Mouse (Mus musculus): ENCODE data around the gene Ptpa.

Ptpa gene

DNA sequence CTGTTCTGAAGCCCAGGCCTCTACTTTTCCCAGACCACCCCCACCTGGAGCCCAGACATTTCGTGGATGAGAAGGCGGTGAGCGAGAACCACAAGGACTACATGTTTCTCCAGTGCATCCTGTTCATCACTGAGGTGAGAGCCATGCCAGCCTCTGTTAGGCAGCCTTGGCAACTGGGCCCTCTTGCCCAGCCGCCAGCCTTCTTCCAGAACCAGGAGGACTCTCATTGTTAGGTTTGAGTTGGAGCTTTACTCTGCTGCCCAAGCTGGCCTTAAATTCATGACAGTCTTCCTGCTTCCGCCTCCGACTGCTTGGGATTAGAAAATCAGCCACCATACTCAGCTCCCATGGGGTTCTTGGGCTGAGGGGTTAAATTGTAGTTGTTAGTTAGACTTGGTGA is 23.8 kb downstream of the Ptpa start:
- DNase-seq, result no peak

GRCm38 (mm10) chr2:30440211-30440700 is 24.4 kb downstream of the Ptpa start:
- no peak for DNase-seq

DNA sequence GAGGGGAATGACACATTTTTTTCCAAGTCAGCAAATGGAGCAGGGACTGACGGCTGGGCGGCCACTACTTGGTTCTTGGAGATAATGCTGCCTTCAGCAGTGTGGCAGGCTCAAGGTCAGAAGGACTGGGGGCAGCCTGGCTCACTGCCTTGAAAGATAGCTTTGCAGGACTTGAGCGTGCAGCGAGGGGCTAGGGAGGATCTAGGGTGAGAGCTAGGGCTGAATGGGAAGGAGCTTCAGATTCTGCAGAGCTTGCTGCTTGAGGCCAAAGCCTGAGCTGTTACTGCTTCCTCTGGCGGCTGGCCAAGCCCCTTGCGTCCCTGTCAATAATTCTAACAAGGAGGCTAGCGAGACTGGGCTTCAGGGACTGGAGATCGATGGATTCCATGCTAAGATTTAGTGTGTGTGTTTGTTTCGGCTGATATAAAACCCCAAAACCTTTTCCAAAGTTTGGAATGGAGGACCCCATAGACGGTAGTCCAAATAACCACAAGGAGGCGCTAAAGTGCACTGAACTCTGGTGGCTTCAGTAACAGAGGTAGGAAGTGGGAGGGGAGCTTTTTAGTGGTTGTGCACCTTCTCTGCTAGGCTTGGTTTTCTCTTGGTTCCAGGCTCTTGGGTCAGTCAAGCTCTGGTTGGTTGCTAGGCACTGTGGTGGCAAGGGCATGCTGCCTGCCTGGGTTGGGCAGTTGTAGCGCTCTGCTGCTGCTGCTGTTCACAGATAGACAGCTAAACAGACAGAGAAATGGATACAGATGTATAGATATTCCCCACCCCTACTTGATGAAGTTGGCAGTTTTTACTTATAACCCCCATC is 25.1 kb downstream of the Ptpa start:
- DNase-seq, result peak; percentile 73 to 91

GRCm38 (mm10) chr2:30441518-30442497 is 26.0 kb downstream of the Ptpa start:
- DNase-seq, result peak; percentile 72 to 76

DNA sequence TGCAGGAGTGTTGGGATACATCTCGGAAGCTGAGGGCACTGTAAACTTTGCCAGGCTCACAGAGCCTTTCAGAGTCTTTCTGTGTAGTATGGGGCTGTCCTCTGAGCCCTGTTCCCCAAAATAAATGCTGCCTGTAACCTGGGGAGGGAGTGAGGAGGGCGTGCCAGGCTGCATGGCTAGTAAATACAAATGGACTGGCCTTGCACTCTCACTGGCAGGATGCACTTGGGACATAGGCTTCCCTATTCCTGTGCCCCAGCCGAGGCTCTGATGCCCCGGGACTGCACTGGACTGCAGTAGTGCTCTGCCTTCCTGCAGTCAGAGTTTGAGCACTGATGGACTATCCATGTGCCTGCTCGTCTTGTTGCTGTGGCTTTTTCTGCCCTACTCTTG is 26.7 kb downstream of the Ptpa start:
- no peak for DNase-seq

- no peak for DNase-seq
These were observed 27.4 kb downstream of the Ptpa start for GRCm38 (mm10) chr2:30443281-30443680.

- DNase-seq, result no peak
These were observed 28.2 kb downstream of the Ptpa start for GRCm38 (mm10) chr2:30444006-30444405.

DNA sequence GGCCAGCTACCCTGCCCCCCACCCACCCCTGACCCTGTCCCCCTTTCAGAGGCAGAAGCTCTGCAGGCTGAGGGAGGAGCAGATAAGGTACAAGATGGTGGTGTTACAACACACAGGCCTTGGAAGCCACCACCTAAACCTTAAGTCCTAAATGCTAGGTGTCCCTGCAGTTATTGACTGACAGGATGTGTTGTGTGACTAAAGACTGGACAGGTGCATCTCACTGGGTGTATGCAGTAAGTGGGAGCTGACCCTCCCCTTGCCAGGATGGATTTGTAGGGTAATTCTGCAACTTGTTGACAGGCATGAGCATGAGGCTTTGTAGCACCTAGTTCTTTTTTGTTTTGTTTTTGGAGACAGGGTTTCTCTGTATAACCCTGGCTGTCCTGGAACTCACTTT is 28.6 kb downstream of the Ptpa start:
- no peak for DNase-seq

DNA sequence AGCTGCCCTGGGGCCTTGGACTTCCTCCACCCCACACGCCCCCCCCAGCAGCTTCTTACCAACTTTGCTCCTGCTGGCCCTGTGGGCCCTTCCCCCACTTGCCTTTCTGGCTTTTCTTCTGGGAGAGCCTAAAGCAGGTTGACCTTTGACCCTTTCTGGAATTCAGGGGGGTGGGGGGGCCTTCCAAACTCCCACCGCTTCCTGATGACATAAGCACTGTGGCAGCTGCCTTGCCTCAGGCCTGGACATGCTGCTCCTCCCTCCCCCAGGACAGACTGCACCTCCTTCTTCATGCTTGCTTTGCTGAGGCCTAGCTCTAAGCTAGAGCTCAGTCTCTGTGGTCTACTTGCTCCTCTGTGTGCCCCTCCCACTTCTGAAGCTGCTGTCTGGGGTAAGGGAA is 29.5 kb downstream of the Ptpa start:
- DNase-seq, result no peak

DNA sequence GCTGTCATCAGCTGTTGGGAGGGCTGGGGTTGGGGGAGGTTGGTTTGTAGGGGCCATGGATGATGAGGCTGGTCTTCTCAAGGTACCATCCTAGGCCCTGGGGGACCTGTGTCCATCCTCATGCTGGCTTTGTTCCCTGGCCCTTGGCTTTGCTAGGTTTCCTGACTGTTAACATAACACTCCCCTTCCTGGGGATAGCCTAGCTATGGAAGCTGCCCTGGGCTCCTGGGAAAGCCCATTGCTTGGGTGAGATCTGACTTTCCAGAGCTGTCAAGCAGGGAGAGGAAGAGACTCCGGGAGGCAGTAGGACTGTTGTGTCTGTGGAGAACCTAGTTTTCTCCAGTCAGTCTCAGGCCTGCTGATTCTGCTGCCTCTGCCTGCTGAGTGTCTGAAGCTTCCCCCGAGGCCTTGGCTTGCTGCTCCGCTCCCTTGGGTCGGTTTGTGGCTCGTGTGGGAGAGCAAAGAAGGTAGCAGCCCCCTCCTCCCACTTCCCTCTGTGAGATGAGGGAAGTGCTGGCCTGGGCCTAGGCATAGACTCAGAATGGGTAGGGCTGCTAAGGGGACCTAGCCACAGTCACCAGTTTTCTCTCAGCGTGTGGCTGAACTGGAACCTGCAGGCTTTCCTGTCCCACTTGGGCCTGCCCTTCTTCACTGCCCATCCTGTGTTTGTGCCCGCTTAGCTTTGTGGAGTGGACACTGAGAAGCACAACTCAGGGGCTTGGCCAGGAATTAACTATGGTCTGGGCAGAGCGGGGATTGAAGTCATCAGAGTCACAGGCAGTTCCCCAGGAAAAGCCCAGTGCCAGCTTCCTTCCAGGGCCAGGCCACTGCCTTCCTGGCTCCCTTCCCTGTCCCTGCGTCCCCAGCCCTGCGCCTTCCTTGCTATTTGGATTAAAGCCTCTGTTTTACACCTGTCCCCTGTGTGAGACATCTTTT is 31.3 kb downstream of the Ptpa start:
- DNase-seq, result peak; percentile 78 to 82

- no peak for DNase-seq
These were observed 32.5 kb downstream of the Ptpa start for GRCm38 (mm10) chr2:30448371-30448770.

- peak in 1 of 2 experiments; percentile 25 for DNase-seq
These were observed 34.7 kb downstream of the Ptpa start for GRCm38 (mm10) chr2:30450530-30450929.

GRCm38 (mm10) chr2:30451525-30451924 is 35.7 kb downstream of the Ptpa start:
- no peak for DNase-seq

DNA sequence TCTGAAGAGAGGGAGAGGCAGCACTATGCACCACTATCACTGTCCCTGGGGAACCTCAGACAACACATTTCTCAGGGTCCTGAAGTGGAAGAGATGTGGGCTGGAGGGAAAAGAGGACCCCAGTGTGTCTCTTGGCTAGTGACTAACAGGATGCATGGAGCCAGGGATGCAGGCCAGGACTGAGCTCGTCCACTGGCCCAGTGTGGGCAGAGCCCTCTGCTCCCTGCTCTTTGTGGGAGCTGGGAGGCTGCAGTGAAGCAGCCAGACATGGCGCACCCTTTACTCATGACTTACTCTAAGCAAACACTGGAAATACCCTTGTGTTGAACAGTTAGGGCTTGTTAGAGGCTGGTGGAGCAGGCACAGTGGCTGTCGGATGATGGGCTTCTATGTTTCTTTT is 37.7 kb downstream of the Ptpa start:
- peak in 1 of 2 experiments; percentile 32 for DNase-seq

DNA sequence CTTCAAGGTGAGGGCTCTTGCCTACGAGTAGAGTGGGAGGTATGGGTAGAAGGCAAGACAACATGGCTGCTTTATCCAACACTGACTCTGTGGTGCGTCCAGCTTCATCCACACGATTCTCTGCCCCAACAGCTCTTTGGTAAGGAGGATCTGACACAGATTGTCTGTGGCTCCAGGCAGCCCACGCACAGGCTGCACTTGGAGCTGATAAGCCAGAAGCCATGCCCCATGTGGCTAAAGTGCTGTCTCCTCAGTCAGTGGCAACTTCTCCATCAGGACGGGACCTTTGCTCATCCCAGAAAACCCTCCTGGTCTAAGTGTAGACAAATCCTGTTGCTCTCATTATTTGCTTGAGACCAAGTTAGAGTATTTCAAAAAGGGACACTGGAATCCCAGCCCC is 38.7 kb downstream of the Ptpa start:
- no peak for DNase-seq

- DNase-seq, result no peak
These were observed 40.5 kb downstream of the Ptpa start for GRCm38 (mm10) chr2:30456104-30456980.

- no peak for DNase-seq
These were observed 42.5 kb downstream of the Ptpa start for GRCm38 (mm10) chr2:30458349-30458748.

DNA sequence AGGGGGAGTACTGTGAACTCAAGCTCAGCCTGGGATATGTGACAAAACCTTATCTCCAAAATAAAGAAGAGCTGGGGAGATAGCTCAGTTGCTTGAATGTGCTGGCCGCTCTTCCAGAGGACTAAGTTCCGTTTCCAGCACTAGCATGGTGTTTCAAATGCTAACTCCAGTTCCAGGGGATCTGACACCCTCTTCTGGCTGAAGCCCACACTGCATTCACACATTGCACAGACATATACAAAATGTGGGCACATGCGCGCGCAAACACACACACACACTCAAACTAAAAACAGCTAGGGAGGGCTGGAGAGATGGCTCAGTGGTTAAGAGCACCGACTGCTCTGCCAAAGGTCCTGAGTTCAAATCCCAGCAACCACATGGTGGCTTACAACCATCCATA is 43.4 kb downstream of the Ptpa start:
- no peak for DNase-seq

GRCm38 (mm10) chr2:30463341-30463761 is 47.5 kb downstream of the Ptpa start:
- peak in 1 of 2 experiments; percentile 50 for DNase-seq

GRCm38 (mm10) chr2:30463904-30464330 is 48.1 kb downstream of the Ptpa start:
- DNase-seq, result peak; percentile 72 to 77

- DNase-seq, result no peak
These were observed 48.6 kb downstream of the Ptpa start for GRCm38 (mm10) chr2:30464411-30464810.
